Mouse (Mus musculus): ENCODE data around the gene RPS10-NUDT3. TPM values are rescaled to one million over a fixed set of nuclear protein-coding genes. Genes with fewer than 3 reads are reported as not detected.
A peak's percentile ranks its signal among the peaks of the same experiment; 100 is the strongest.

The RPS10-NUDT3 gene
- polyA plus RNA-seq, 1 experiment from 2014 or later, result not detected

DNA sequence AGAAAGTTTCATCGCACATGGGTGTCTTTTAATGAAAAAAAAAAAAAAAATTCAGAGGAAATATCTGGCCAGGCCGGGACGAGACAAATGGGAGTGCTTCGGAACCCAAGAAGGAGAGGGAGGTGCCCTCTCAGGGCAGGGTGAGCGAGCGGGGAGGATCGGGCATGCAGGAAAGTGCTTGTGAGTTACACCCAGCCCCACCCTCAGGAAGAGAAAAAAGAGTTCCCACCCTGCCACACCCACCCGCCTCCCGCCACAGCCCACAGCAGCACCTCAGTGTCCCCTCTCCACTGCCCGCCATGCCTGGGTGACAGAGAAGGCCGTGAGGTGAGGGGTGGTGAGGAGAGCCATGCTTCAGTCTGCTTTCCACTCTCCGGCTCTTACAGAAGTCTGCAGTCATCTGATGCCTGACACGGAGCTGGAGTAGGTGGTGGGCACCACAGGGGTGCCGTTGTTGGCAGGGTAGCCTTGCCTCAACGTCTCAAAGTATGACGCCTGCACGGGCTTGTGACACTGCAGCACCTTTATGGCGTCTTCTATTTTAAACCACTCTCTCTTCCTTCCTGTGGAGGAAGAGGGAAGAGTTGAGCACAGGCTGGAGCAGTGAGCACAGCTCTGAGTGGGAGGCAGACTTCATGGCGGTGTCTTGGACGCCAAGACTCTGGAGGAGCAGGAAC lies 54.5 kb downstream of the RPS10-NUDT3 start:
- WGBS, result 75% methylated on average over 20 of the region's 20 CpGs
- Histone ChIP-seq H3K27me3 (ENCODE audit: insufficient read depth, low read length) (no peaks in the 10 kb centered on the region), H3K36me3 (ENCODE audit: insufficient read depth, low read length) (peaks cover 22% of the 10 kb centered on the region), H3K9ac (ENCODE audit: low read depth, low read length) (no peak overlapping the region), H3K27ac (no peak overlapping the region), H3K9me3 (replicated peaks; ENCODE audit: low read length) (no peaks in the 10 kb centered on the region), H3K4me2 (ENCODE audit: low read length) (no peak overlapping the region), H3K4me1 (replicated peaks; ENCODE audit: insufficient read depth, low read length) (no peaks in the 10 kb centered on the region), H3K4me3 (replicated peaks; ENCODE audit: low read depth, low read length) (no peak overlapping the region)
- TF ChIP-seq CTCF (IDR thresholded peaks at IDR 0.05; ENCODE audit: low read depth), result no peak
- no peak for ATAC-seq (replicated peaks; ENCODE audit: low FRiP score, low read depth)
- DNase-seq (ENCODE audit: low spot score), result no peak

DNA sequence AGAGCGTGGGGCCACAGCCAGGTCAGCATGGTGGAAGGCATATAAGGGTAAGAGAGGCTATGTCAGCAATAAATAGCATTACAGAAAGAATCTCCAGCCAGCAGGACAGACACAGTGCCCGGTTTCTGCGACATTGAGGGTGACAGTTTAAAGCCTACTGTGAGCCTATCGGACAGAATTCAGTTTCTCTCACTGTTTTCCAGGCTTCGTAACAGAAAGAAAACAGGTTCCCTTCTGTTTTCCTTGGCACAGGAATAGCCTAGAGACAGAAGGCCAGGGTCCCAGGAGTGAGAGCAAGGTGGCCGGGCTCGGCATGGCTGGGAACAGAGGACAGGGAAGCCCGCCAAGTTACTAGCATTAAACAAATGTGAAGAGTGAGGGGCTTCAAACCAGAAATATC lies 55.2 kb downstream of the RPS10-NUDT3 start:
- no peak overlapping the region for H3K4me3 ChIP-seq (replicated peaks; ENCODE audit: low read depth, low read length)
- no peaks in the 10 kb centered on the region for H3K9me3 ChIP-seq (replicated peaks; ENCODE audit: low read length)
- no peaks in the 10 kb centered on the region for H3K27me3 ChIP-seq (ENCODE audit: insufficient read depth, low read length)
- no peak overlapping the region for H3K9ac ChIP-seq (ENCODE audit: low read depth, low read length)
- DNase-seq (ENCODE audit: low spot score) (no peak), ATAC-seq (replicated peaks; ENCODE audit: low FRiP score, low read depth) (no peak)
- 82% methylated on average over 8 of the region's 8 CpGs for WGBS
- H3K4me2 ChIP-seq (ENCODE audit: low read length), result no peak overlapping the region
- H3K27ac ChIP-seq, result no peak overlapping the region
- H3K36me3 ChIP-seq (ENCODE audit: insufficient read depth, low read length), result peaks cover 22% of the 10 kb centered on the region
- H3K4me1 ChIP-seq (replicated peaks; ENCODE audit: insufficient read depth, low read length), result no peaks in the 10 kb centered on the region
- no peak for TF ChIP-seq CTCF (IDR thresholded peaks at IDR 0.05; ENCODE audit: low read depth)

DNA sequence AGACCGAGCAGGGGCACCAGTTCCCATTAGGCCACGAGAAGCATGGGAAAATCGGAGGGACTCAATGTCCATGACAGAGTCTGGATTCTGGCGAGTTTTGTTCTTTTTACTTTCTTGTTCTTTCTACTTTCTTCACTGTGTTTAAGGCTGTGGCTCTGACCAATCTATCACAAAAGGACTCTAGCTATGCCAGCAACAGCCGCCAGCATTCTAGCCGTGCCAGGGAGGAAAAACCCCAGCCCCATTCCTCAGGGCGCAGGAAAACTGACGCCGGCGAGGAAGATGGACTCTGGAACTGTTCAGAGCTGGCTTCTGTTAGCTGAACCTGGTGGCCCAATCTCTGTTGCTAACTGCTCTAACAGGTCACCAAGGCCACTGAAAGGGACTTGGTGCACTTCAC lies 56.5 kb downstream of the RPS10-NUDT3 start:
- H3K4me2 ChIP-seq (ENCODE audit: low read length), result no peak overlapping the region
- ATAC-seq (replicated peaks; ENCODE audit: low FRiP score, low read depth), result no peak
- no peak overlapping the region for H3K9ac ChIP-seq (ENCODE audit: low read depth, low read length)
- no peaks in the 10 kb centered on the region for H3K27me3 ChIP-seq (ENCODE audit: insufficient read depth, low read length)
- peaks cover 19% of the 10 kb centered on the region for H3K36me3 ChIP-seq (ENCODE audit: insufficient read depth, low read length)
- 95% methylated on average over 10 of the region's 10 CpGs for WGBS
- no peak for TF ChIP-seq CTCF (IDR thresholded peaks at IDR 0.05; ENCODE audit: low read depth)
- no peaks in the 10 kb centered on the region for H3K4me1 ChIP-seq (replicated peaks; ENCODE audit: insufficient read depth, low read length)
- DNase-seq (ENCODE audit: low spot score), result no peak
- no peaks in the 10 kb centered on the region for H3K9me3 ChIP-seq (replicated peaks; ENCODE audit: low read length)
- no peak overlapping the region for H3K27ac ChIP-seq
- no peak overlapping the region for H3K4me3 ChIP-seq (replicated peaks; ENCODE audit: low read depth, low read length)

DNA sequence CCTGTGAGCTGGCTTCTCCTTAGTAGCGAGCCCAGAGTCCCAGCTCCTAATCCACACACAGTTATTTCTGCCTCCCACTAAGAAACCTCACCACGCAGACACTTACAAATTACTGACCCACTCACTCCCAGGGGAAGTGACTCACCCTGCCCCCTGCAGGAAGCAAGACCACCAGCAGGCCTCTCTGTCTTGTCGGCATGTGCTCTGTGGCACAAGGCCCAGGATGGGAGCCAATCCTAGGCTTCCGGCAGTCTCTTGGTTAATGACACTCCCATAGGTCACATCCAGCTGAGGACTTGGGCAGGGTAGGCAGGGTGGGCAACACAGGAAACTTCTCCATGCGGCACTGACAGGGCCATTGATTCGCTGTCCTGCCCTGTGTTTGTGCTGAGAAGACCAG lies 57.6 kb downstream of the RPS10-NUDT3 start:
- Histone ChIP-seq H3K9me3 (replicated peaks; ENCODE audit: low read length) (no peaks in the 10 kb centered on the region), H3K27me3 (ENCODE audit: insufficient read depth, low read length) (no peaks in the 10 kb centered on the region), H3K27ac (no peak overlapping the region), H3K4me2 (ENCODE audit: low read length) (no peak overlapping the region), H3K4me3 (replicated peaks; ENCODE audit: low read depth, low read length) (no peak overlapping the region), H3K9ac (ENCODE audit: low read depth, low read length) (no peak overlapping the region), H3K4me1 (replicated peaks; ENCODE audit: insufficient read depth, low read length) (no peaks in the 10 kb centered on the region), H3K36me3 (ENCODE audit: insufficient read depth, low read length) (peaks cover 19% of the 10 kb centered on the region)
- no peak for ATAC-seq (replicated peaks; ENCODE audit: low FRiP score, low read depth)
- 47% methylated on average over 6 of the region's 6 CpGs for WGBS
- DNase-seq (ENCODE audit: low spot score), result peak; percentile 51
- TF ChIP-seq CTCF (IDR thresholded peaks at IDR 0.05; ENCODE audit: low read depth), result peak; percentile 54; the same call in 1 of the 2 replicates

DNA sequence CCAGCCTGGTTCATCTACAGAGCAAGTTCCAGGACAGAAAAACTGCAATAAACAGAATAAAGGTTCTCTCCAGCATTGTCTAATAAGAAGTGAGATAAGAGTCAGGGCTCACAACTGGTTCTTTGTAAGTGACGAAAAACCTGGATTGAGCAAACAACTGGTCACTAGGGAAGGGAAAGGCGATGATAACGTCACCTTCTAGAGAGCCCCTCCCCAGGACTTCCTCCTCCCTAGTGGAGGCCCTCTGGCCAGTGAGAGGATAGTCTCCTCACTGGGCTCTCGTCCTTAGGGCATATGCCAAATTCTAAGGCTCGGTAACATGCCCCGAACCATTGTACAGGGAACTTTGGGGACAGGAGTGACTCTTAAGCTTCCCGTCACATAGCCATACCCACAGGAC lies 59.0 kb downstream of the RPS10-NUDT3 start:
- H3K36me3 ChIP-seq (ENCODE audit: insufficient read depth, low read length), result peaks cover 17% of the 10 kb centered on the region
- no peak overlapping the region for H3K27ac ChIP-seq
- 78% methylated on average over 7 of the region's 7 CpGs for WGBS
- no peak overlapping the region for H3K4me3 ChIP-seq (replicated peaks; ENCODE audit: low read depth, low read length)
- ATAC-seq (replicated peaks; ENCODE audit: low FRiP score, low read depth) (no peak), DNase-seq (ENCODE audit: low spot score) (no peak)
- no peak overlapping the region for H3K4me2 ChIP-seq (ENCODE audit: low read length)
- no peaks in the 10 kb centered on the region for H3K4me1 ChIP-seq (replicated peaks; ENCODE audit: insufficient read depth, low read length)
- H3K9me3 ChIP-seq (replicated peaks; ENCODE audit: low read length), result no peaks in the 10 kb centered on the region
- H3K27me3 ChIP-seq (ENCODE audit: insufficient read depth, low read length), result no peaks in the 10 kb centered on the region
- no peak for TF ChIP-seq CTCF (IDR thresholded peaks at IDR 0.05; ENCODE audit: low read depth)
- H3K9ac ChIP-seq (ENCODE audit: low read depth, low read length), result no peak overlapping the region

DNA sequence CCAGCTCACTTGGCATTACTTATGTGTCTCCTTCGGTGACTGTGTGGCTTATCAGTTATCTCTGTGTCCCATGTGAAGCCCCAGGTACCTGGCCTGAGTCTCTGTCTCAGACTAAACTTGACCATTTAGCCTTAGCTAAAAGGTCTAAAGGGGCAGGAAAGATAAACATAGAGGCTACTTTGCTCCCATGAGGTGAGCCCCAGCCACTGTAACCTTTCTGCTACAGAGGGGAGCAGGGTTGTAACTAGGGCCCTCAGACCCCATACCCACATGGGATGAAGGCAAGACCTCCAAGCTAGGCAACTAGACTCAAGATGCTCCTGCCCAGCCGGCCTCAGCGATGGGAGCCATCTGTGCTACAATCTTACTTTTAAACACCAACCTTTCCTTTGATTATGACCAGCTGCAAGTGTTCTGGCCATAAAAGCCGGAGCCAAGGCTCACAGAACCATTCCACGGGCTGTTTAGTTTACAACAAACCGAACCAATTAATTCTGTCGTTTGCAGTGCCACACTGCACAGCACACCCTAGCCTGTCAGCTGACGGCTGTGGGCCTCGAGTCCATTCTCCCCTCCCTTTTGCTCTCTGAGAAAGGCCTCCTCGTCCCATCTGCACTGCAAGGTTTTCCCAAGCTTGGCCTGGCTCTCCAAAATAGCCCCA lies 59.8 kb downstream of the RPS10-NUDT3 start:
- WGBS, result 35% methylated on average over 10 of the region's 10 CpGs
- Histone ChIP-seq H3K27ac (no peak overlapping the region), H3K4me3 (replicated peaks; ENCODE audit: low read depth, low read length) (no peak overlapping the region), H3K9ac (ENCODE audit: low read depth, low read length) (no peak overlapping the region), H3K36me3 (ENCODE audit: insufficient read depth, low read length) (peaks cover 14% of the 10 kb centered on the region), H3K27me3 (ENCODE audit: insufficient read depth, low read length) (no peaks in the 10 kb centered on the region), H3K9me3 (replicated peaks; ENCODE audit: low read length) (no peaks in the 10 kb centered on the region), H3K4me2 (ENCODE audit: low read length) (no peak overlapping the region), H3K4me1 (replicated peaks; ENCODE audit: insufficient read depth, low read length) (no peaks in the 10 kb centered on the region)
- no peak for DNase-seq (ENCODE audit: low spot score)
- 0 out of 2 replicates have a peak, but pooled peaks have one; percentile 8 for ATAC-seq (replicated peaks; ENCODE audit: low FRiP score, low read depth)
- no peak for TF ChIP-seq CTCF (IDR thresholded peaks at IDR 0.05; ENCODE audit: low read depth)
